Mouse (Mus musculus) cerebellum, adult 2 months (tissue): ENCODE data around the gene Hist1h2bh. TPM values are rescaled to one million over a fixed set of nuclear protein-coding genes. Genes with fewer than 3 reads are reported as not detected.
"Not testable (repeated sequence)": the region's sequence is repeated elsewhere in the genome, so short reads cannot be mapped to it uniquely, and the experiment has no call there.

Source experiments
- DNase-seq, 2 experiments: peaks; one replicate each; pipeline ENCODE4 v3.0.0; 2021
- H3K27ac ChIP-seq: fragments of 200-500 bp; 2 replicates; pipeline ENCODE4 v1.5.1; 2012; ENCODE audit warnings: low read length, control low read depth, inconsistent platforms; ENCODE audit not compliant: insufficient read depth
- H3K27me3 ChIP-seq: fragments of 200-500 bp; 2 replicates; pipeline ENCODE4 v1.6.1; 2012; ENCODE audit warnings: inconsistent platforms, mild to moderate bottlenecking, low read length, moderate library complexity; ENCODE audit not compliant: control insufficient read depth, insufficient read depth
- H3K4me1 ChIP-seq: fragments of 200-500 bp; 2 replicates; pipeline ENCODE4 v1.6.1; 2011; ENCODE audit warnings: low read length; ENCODE audit not compliant: control insufficient read depth, insufficient read depth
- H3K4me3 ChIP-seq: fragments of 200-500 bp; replicated peaks from 2 replicates; pipeline ENCODE3; 2011; ENCODE audit warnings: mild to moderate bottlenecking, low read depth, low read length, control low read depth; ENCODE audit not compliant: insufficient read depth
- CTCF ChIP-seq: fragments of 200-500 bp; IDR thresholded peaks from 2 replicates; pipeline ENCODE4 v1.5.1; 2011; ENCODE audit warnings: low read depth, mild to moderate bottlenecking, control low read depth, low read length, moderate library complexity, borderline replicate concordance; ENCODE audit not compliant: insufficient read depth
- POLR2A ChIP-seq: fragments of 200-500 bp; IDR thresholded peaks from 2 replicates; pipeline ENCODE4 v1.6.1; 2011; ENCODE audit warnings: low read length, control low read depth, borderline replicate concordance; ENCODE audit not compliant: insufficient read depth
- WGBS: fragments of 180-500 bp; shearing (Covaris S2); methylation state at CpG from one replicate; pipeline ENCODE4 v1.1.7; 2018; 5-methylcytosine and 5-hydroxymethylcytosine counted together
- polyA plus RNA-seq: library from polyadenylated mRNA; depleted of rRNA; stranded (reverse); fragments of >200 nt; gene quantifications from 2 replicates; pipeline ENCODE4 v1.2.3, GENCODE M21; 2012

Gene Hist1h2bh
- polyA plus RNA-seq, 1 experiment = 0.34 TPM

DNA sequence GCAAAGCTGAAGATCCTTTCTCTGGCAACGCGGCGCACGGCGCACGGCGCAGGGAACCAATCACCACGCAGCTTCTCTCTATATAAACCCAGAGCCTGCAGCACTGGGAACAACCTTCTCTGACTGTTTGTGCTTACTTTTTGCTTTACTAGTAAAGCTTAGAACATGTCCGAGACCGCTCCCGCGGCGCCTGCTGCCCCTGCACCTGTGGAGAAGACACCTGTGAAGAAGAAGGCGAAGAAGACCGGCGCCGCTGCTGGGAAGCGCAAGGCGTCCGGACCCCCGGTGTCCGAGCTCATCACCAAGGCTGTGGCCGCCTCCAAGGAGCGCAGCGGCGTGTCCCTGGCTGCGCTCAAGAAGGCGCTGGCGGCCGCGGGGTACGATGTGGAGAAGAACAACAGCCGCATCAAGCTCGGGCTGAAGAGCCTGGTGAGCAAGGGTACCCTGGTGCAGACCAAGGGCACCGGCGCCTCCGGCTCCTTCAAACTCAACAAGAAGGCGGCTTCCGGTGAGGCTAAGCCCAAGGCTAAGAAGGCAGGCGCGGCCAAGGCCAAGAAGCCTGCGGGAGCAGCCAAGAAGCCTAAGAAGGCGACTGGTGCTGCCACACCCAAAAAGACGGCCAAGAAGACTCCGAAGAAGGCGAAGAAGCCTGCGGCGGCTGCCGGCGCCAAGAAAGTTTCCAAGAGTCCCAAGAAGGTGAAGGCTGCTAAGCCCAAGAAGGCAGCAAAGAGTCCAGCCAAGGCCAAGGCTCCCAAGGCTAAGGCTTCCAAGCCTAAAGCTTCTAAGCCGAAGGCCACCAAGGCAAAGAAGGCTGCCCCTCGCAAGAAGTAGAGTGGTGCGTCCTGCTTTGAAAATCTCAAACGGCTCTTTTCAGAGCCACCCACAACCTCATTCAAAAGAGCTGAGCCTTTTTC, 12.0 kb upstream of the Hist1h2bh start:
- Histone ChIP-seq H3K27me3 (no peaks in the 10 kb centered on the region), H3K27ac (peak overlapping the region; percentile 41), H3K4me3 (peak overlapping the region; percentile 77), H3K4me1 (peaks cover 2% of the 10 kb centered on the region; the same call in 1 of the 2 replicates)
- under 1% methylated on average over 54 of the region's 54 CpGs for WGBS
- TF ChIP-seq POLR2A (peak; percentile 57; the same call in 1 of the 2 replicates), CTCF (no peak)
- DNase-seq = peak; percentile 74 to 79

DNA sequence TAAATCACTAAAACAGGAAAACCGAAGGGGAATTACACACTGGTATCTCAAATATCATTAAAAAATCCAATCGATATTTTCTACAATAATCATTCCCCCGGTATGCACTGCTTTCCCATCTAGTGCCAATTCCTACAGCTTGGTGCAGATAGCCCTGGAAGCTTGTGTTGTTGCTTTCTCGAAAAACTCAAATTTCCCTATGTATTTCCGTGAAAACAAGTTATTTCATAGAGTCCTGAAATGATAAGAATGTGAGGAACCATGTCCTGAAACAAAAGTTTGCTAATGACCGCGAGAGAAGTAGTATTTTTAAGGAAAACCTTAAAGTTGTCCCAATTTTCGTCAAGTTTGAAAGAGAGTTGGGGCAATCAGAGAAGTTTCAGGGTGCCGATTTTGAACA, 11.2 kb upstream of the Hist1h2bh start:
- H3K27ac ChIP-seq = no peak overlapping the region
- WGBS = 14% methylated on average over 9 of the region's 9 CpGs
- H3K4me3 ChIP-seq = peak overlapping the region; percentile 33
- no peaks in the 10 kb centered on the region for H3K27me3 ChIP-seq
- DNase-seq = no peak
- peaks cover 2% of the 10 kb centered on the region; the same call in 1 of the 2 replicates for H3K4me1 ChIP-seq
- TF ChIP-seq CTCF (no peak), POLR2A (no peak)

DNA sequence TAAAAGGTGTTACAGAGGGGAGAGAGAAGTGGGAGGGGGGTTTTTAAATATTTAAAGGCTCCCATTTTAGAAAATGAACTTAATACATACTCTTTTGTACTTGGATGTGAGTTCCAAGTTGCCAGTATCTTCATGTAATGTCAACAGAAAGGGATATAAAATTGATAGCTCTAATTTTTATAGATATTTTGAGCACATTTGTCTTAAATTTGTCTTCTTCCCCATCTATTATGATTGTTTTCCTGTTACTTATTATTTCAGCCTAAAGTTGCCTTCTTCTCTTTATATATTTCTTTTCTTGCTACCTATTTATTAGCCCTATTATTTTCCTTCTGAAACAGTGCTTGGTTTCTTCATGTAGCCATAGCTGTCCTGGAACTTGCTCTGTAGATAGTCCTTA, 9.8 kb upstream of the Hist1h2bh start, which contains the start of gene Hist1h1d:
TSS of gene Hist1h1d (plus strand) at position 301 of the 400 bp plus-strand sequence.
- no peak for TF ChIP-seq CTCF
- no peak for TF ChIP-seq POLR2A

DNA sequence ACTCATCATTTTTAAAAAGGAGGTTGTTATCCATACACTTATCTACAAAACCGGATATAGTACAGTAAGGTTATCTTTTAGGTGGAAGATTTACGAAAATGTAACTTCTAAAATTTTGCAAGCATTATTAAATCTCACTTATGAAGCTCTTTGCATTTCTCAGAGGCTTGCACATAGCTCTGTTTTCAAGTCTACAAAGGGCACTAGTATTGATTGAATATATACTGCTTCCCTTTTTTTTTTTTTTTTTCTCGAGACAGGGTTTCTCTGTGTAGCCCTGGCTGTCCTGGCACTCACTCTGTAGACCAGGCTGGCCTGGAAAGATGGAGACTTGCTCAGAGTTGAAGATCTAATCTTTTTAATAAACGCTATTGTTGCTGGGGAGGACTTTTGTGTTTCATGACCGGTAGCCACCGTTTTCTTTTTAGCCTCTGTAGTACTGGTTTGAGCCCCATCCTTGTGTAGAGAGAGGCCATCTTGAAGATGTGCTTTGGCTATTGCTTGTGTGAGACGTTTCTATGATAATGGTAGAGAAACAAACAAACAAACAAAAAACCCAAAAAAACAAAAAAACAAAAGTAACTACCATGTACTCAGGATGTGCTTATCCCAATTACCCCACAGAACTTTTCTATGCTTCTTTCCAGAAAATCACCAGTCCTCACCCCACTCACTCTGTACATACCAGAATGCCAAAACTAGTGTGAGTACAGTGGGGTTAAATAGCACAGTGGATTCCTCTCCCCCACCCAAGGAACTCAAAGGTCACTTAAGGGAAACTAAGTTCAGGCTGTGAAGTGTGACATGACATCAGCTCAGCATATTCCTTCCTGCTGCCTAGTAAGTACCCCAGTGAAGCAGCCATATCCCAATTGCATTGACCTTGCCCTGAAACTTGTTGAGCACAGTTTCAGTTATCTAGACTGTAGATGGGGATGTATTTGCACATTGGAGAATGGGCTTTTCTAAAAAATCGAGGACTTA, 9.0 kb upstream of the Hist1h2bh start:
- Histone ChIP-seq H3K27ac (no peak overlapping the region), H3K27me3 (no peaks in the 10 kb centered on the region), H3K4me3 (peak overlapping the region; percentile 42), H3K4me1 (peaks cover 2% of the 10 kb centered on the region; the same call in 1 of the 2 replicates)
- TF ChIP-seq POLR2A (no peak), CTCF (no peak)
- WGBS = 43% methylated on average over 8 of the region's 8 CpGs
- DNase-seq = no peak

More for the DNA sequence above, 9.8 kb upstream of the Hist1h2bh start, which contains the start of gene Hist1h1d:
- Histone ChIP-seq H3K27me3 (no peaks in the 10 kb centered on the region), H3K4me1 (peaks cover 2% of the 10 kb centered on the region; the same call in 1 of the 2 replicates), H3K27ac (no peak within 1 kb of the TSS), H3K4me3 (no peak within 1 kb of the TSS)
- DNase-seq = no peak

DNA sequence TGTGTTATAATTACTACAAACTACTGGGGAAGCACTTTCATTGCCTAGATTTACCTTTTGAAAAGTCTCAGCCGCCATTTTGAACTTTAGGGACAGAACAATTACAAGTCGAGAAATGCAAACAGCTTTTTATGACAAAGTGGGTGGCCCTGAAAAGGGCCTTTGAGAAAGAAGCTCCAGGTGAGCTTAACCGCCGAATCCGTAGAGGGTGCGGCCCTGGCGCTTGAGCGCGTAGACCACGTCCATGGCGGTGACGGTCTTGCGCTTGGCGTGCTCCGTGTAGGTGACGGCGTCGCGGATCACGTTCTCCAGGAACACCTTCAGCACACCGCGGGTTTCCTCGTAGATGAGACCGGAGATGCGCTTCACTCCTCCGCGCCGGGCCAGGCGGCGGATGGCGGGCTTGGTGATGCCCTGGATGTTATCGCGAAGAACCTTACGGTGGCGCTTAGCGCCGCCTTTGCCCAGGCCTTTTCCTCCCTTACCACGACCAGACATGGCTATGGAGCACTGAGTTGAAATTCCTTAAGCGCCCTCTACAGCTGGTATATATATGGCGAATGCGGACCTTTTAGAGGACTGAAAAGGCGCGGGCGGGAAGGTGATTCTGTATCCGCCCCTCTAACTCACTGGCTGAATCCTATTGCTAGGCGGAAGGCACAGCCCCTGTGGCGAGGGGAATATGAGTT, 8.1 kb upstream of the Hist1h2bh start, which contains the start of gene Hist1h4f:
TSS of gene Hist1h4f (minus strand) at position 503 of the 689 bp plus-strand sequence.
- H3K4me1 ChIP-seq, H3K27me3 ChIP-seq: not testable (repeated sequence)
- under 1% methylated on average over 47 of the region's 47 CpGs for WGBS
- 0 out of 2 replicates have a peak within 1 kb of the TSS, but pooled peaks have one; percentile 3 for H3K27ac ChIP-seq
- DNase-seq = peak; percentile 88 to 92
- H3K4me3 ChIP-seq = peak within 1 kb of the TSS; percentile 42
- peak; percentile 12; the same call in 1 of the 2 replicates for TF ChIP-seq CTCF
- peak; percentile 91; the same call in 1 of the 2 replicates for TF ChIP-seq POLR2A

DNA sequence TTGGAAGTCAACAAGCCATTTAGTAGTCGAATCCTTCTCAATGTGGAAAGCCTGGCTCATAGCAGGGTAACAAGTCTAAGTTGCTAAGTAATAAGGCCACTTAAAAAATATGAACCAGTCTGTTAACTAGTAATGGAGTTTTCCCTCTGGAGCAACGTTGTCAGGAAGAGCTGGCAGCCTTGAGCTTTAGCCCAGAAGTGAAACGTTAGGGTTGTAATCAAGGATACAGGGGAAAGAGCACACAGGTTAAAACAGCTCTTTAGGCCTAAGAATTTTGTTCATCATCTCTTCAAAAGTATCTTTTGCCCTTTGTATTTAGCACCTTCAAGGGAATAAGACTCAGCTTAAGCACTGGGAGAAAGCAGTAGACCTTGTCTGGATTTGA, 7.6 kb upstream of the Hist1h2bh start:
- Histone ChIP-seq H3K27me3 (no peaks in the 10 kb centered on the region), H3K27ac (no peak overlapping the region), H3K4me1 (no peaks in the 10 kb centered on the region; the same call in 1 of the 2 replicates), H3K4me3 (no peak overlapping the region)
- no peak for TF ChIP-seq CTCF
- no peak for TF ChIP-seq POLR2A
- DNase-seq = no peak
- 15% methylated on average over 3 of the region's 3 CpGs for WGBS
